Mouse (Mus musculus) megakaryocyte, adult 5-6 weeks (primary cell): ENCODE measurements around the gene Arih1. TPM values are rescaled to one million over a fixed set of nuclear protein-coding genes. Genes with fewer than 3 reads are reported as not detected.

Experiments used
- ATAC-seq: 2 replicates; pipeline ENCODE4 v1.8.0; 2016; ENCODE audit warnings: mild to moderate bottlenecking, inconsistent platforms; ENCODE audit not compliant: poor library complexity, severe bottlenecking
- total RNA-seq, 2 experiments: library from RNA; stranded (forward) in 1 of 2; stranded (reverse) in 1 of 2; fragments of 153-499, 151-499 nt in 1 of 2; fragments of 221-1000, 200-1000 nt in 1 of 2; gene quantifications; 2 replicates each; pipeline versions ENCODE4 v1.2.3 to v1.2.4; 2015 to 2017

Gene Arih1
- total RNA-seq, 2 experiments from 2014 or later, result 71.7 to 95.7 TPM

- ATAC-seq, result no peak
Observed at GRCm38 (mm10) chr9:59338411-59338810, 148.0 kb downstream of the Arih1 start.

Other genes with a start within 250 kb of the Arih1 start
- 199 and 247 TPM in 2 replicates for gene Adpgk, start 195.1 kb downstream of the Arih1 start, total RNA-seq (2015)
- gene Adpgk, start 195.1 kb downstream of the Arih1 start, total RNA-seq (2017), result 176 and 232 TPM in 2 replicates
- gene Bbs4, start 133.1 kb downstream of the Arih1 start, total RNA-seq (2015), result 3.1 and 4.7 TPM in 2 replicates
- gene Bbs4, start 133.1 kb downstream of the Arih1 start, total RNA-seq (2017), result 5.8 and 7.6 TPM in 2 replicates
- 159 and 162 TPM in 2 replicates for gene Hexa, start 52.9 kb upstream of the Arih1 start, total RNA-seq (2015)
- gene Hexa, start 52.9 kb upstream of the Arih1 start, total RNA-seq (2017), result 252 and 269 TPM in 2 replicates
- 0.75 and 1.4 TPM in 2 replicates for gene Tmem202, start 53.2 kb upstream of the Arih1 start, total RNA-seq (2015)
- 0.41 and 0.59 TPM in 2 replicates for gene Tmem202, start 53.2 kb upstream of the Arih1 start, total RNA-seq (2017)
- not detected in 2 replicates for gene Celf6, start 91.3 kb upstream of the Arih1 start, total RNA-seq (2015)
- gene Celf6, start 91.3 kb upstream of the Arih1 start, total RNA-seq (2017), result not detected in 2 replicates
- 29.8 and 35.2 TPM in 2 replicates for gene Parp6, start 130.7 kb upstream of the Arih1 start, total RNA-seq (2015)
- 22.9 and 23.0 TPM in 2 replicates for gene Parp6, start 130.7 kb upstream of the Arih1 start, total RNA-seq (2017)
- 192 and 215 TPM in 2 replicates for gene Pkm, start 169.8 kb upstream of the Arih1 start, total RNA-seq (2015)
- 908 and 975 TPM in 2 replicates for gene Pkm, start 169.8 kb upstream of the Arih1 start, total RNA-seq (2017)
- 0.58 and 0.66 TPM in 2 replicates for gene Gramd2, start 193.5 kb upstream of the Arih1 start, total RNA-seq (2015)
- 0.88 and 1.3 TPM in 2 replicates for gene Gramd2, start 193.5 kb upstream of the Arih1 start, total RNA-seq (2017)